Mouse (Mus musculus): ENCODE results near the gene Ticam1.

DNA sequence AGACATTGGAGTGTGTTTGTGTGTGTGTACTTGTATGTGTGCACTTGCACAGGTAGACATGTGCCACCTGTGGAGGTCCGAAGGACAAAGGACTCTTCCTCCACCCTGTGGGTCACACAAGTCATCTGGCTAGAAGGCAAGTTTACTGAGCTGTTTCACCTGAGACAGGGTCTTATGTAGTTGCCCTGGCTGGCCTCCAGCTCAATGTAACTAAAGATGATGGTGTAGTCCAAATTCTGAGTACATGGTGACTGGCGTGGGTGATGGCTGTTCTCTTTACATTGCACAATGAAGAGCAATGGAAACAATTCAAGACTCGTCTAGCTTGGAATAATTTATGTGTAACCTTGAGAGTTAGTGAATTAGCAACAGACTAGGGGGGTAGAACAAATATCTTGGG lies 47.8 kb upstream of the Ticam1 start:
- TF ChIP-seq CTCF (IDR thresholded peaks at IDR 0.05; ENCODE audit: borderline replicate concordance, insufficient read depth, low read depth, low read length), result no peak
- no peak for TF ChIP-seq POLR2A (IDR thresholded peaks at IDR 0.05; ENCODE audit: borderline replicate concordance, insufficient read depth, low read length)

Measured in cerebellum, adult 2 months (tissue).